Mouse (Mus musculus) adrenal gland, adult 18-20 months (tissue): ENCODE results near the gene Atp2b1. TPM values are rescaled to one million over a fixed set of nuclear protein-coding genes. Genes with fewer than 3 reads are reported as not detected.

Source experiments
- DNase-seq, 2 experiments: peaks; one replicate each; pipeline ENCODE4 v3.0.0; 2021 to 2022; ENCODE audit warnings: low spot score in 2 of 2
- total RNA-seq, 2 experiments: library from RNA; stranded (reverse); gene quantifications; 1 replicate in 1 of 2; 2 replicates in 1 of 2; pipeline ENCODE4 v1.2.3; 2021

Atp2b1 gene
- total RNA-seq, 2 experiments from 2014 or later = 45.8 to 51.5 TPM

- DNase-seq = no peak
Measured at GRCm38 (mm10) chr10:99016996-99017395, 102.8 kb downstream of the Atp2b1 start.

- DNase-seq = no peak
Measured at GRCm38 (mm10) chr10:99027462-99027861, 113.3 kb downstream of the Atp2b1 start.

DNA sequence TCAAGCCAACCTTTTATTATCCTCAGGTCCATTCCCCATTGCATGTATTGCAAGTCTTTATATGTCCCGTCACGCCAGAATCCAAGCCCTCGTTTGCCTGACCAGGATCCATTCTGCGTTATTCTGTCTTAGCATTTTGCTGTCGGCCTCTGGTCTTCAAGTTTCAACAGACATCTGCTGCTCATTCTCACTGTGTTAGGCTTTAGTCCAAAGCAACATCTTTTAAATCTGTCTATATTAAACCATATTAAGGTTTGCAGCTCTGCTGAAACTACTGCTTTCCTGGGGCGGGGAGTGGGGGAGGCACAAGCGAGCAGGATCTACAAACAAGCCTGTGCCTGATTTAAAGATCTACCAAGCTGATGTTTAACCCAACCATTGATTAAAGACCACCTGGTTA lies 115.6 kb downstream of the Atp2b1 start:
- DNase-seq = no peak

DNA sequence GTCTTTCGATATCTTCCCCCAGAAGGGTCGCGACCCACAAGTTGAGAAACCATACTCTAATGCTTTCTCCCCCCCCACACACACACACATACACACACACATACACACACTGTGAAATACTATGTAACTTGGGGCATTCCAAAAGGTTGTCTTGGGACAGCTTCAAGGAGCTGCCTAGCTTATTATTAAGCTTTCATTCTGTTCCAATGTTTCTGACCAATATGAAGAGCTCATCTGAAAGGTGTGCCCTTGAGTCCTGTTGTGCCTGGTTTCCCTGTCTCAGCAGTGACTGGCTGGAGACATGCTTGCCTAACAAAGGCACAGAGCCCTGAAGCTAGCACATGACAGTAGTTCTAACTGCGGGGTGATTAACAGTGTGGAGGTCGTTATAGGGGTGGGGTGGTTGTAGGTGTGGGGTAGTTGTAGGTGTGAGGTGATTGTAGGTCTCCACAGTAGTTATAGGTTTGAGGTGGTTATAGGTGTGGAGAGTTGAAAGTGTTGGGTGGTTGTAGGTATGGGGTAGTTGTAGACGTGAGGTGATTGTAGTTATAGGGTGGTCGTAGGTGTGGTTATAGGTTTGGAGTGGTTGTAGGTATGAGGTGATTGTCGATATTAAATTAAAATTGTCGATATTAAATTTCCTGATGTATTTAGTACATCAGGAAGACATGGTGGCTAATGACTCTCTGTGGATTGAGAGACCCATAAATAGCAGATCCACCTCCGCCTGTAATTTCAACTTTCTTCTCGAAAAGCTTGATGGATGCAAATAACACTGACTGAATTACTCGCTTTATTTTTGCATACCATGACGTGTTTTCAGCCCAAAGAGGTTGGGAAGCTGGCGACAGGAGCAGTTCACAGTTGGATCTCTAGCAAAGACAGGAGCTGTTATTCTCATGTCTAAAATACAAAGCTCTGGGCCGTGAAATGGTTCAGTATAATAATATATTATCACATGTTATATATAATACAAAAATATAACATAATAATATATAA lies 119.9 kb downstream of the Atp2b1 start:
- no peak for DNase-seq

- DNase-seq = no peak
Measured at GRCm38 (mm10) chr10:99037185-99038065, 123.2 kb downstream of the Atp2b1 start.

DNA sequence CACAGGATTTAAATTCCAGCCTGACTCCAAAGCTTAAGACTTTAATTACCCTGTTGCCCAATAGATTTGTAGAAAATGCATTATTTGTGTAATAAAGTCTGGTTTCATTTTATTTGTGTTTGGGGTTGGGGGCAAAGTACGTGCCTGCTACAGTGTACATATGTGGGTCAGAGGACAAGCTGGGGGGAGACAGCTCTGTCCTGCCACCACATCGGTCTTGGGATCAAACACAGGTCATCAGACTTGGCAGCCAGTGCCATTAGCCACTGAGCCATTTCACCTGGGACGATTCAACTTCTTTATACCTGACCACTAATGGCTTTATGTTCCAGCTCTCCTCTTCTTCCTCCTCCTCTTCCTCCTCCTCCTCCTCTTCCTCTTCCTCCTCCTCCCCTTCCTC lies 124.7 kb downstream of the Atp2b1 start:
- no peak for DNase-seq

GRCm38 (mm10) chr10:99040171-99040570 lies 126.0 kb downstream of the Atp2b1 start:
- no peak for DNase-seq

DNA sequence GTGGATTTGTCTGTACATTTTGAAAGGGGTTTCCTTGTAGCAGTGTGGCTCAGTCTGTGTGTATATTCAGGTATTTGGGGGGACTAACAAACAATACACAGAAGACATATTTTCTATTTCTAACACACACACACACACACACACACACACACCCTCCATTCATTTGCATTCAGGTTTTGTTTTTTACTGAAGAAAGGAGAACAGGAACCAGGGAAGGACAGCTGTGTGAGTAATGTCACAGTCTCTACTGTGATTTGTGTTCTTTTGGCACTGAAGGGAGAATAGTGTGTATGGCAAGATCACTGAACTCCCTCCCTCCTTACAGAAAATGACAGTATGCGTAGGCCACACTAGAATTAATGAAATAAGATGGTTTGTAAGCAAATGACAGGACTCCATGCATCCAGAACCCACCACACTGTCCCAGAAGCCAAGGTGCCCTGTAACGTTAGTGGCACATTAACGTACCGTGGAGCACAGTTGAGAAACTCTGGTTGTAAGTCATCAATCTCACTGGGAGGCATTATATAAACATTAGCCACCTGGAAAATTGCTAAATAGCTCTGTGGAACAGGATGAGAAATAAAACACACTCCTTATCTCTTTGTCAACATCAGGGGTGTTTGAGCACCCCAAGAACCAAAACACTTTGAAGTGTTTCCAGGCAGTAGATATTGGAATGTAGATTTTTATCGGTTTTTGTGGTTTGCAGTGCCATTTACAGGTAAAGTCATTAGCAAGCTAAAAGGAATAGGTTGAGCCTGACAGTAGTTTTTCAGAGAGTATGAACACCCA lies 132.7 kb downstream of the Atp2b1 start:
- DNase-seq = no peak

GRCm38 (mm10) chr10:99047551-99047940 lies 133.3 kb downstream of the Atp2b1 start:
- no peak for DNase-seq

DNA sequence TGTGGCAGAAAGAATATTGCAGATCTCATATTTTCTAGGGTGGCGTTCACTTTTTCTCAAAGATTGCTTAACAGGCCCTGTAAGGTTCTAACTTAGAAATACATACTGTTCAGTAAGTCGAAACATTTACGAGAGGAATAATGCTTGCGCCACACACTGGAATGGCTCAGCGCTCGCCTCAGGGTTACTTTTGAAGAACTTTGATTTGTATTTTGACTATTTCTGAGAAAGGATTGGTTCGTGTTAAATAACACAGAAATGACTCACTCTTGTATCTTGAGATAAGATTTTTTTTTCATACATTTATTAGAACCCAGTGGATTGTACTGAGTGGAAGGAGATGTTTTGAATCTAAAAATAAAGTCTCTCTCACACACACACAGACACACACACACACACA lies 135.9 kb downstream of the Atp2b1 start:
- DNase-seq = peak in 1 of 2 experiments; percentile 19

GRCm38 (mm10) chr10:99053111-99053510 lies 138.9 kb downstream of the Atp2b1 start:
- no peak for DNase-seq

GRCm38 (mm10) chr10:99060588-99060987 lies 146.4 kb downstream of the Atp2b1 start:
- no peak for DNase-seq

DNA sequence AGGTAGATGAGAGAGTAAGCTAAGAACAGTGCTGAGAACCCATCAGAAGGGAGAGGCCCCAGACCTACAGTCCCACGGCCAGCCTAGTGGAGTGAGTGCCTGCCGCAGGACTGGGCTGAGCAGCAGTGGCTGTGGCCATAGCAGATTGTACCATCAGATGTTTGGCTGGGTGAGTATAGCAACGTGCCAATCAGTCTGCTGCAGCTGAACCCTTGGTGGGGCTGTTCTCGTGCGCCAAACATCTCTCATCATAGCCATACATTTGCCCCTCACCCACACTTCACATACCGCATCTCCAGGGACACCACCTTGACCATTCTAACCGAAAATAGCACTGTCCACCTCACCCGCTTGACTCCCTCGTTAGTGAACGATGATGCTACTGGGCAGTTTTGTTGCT lies 147.2 kb downstream of the Atp2b1 start:
- DNase-seq = no peak

DNA sequence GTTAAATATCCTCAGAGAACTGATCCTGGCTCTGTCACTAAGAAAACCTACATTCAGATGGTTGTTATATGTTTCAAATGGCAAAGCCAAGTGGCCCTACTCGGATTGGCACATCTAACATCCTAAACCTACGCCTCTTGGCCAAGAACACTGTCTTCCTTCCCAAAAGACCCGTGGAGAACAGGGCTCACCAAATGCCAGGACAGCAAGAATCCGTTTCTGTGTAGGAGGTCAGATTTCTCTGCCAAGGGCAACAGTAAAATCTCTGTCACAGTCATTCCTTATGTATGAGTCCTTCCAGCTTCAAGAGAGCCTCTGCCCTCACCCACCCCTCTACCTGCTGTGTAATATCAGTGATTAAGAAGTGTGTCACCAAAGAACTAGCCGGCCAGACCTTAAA lies 148.3 kb downstream of the Atp2b1 start:
- DNase-seq = no peak

Other genes with a start within 250 kb of the Atp2b1 start
- gene Poc1b, start 192.6 kb downstream of the Atp2b1 start, total RNA-seq = 10 to 100 TPM in 1 of 2 experiments, 1 to 10 TPM in 1; 9.5 to 12.0 TPM
- 1 to 10 TPM; 4.0 to 6.3 TPM for gene Galnt4, start 193.8 kb downstream of the Atp2b1 start, total RNA-seq
- not detected for gene Phxr2, start 211.9 kb downstream of the Atp2b1 start, total RNA-seq